Mouse (Mus musculus) forebrain, embryonic 11.5 days (tissue): ENCODE measurements around the gene Snx9. TPM values are rescaled to one million over a fixed set of nuclear protein-coding genes. Genes with fewer than 3 reads are reported as not detected.

ENCODE experiments used
- ATAC-seq: fragments of 200-750 bp; cut with Nextera tagmentation; replicated peaks from 2 replicates; pipeline ENCODE4 v1.8.0; 2017; ENCODE audit warnings: moderate TSS enrichment; ENCODE audit not compliant: low FRiP score
- DNase-seq: peaks from one replicate; pipeline ENCODE4 v3.0.0-alpha.2; 2017; ENCODE audit warnings: low spot score
- H3K27ac ChIP-seq: fragments of 300-500 bp; sonication (generic); 2 replicates; pipeline ENCODE4 v1.5.1; 2014; ENCODE audit warnings: low read depth, low read length
- H3K27me3 ChIP-seq: fragments of 300-500 bp; sonication (generic); 2 replicates; pipeline ENCODE4 v1.6.1; 2014; ENCODE audit warnings: mild to moderate bottlenecking, low read length, mixed read lengths; ENCODE audit not compliant: control insufficient read depth, insufficient read depth
- H3K36me3 ChIP-seq: fragments of 300-500 bp; sonication (generic); 2 replicates; pipeline ENCODE4 v1.6.1; 2014; ENCODE audit warnings: mild to moderate bottlenecking, low read length, moderate library complexity, mixed read lengths; ENCODE audit not compliant: control insufficient read depth, insufficient read depth
- H3K4me1 ChIP-seq: fragments of 300-500 bp; sonication (generic); replicated peaks from 2 replicates; pipeline ENCODE4 v1.6.1; 2014; ENCODE audit warnings: low read length, mixed read lengths; ENCODE audit not compliant: control insufficient read depth, insufficient read depth
- H3K4me2 ChIP-seq: fragments of 300-500 bp; sonication (generic); 2 replicates; pipeline ENCODE4 v1.6.1; 2014; ENCODE audit warnings: low read depth, mild to moderate bottlenecking, low read length, moderate library complexity, mixed read lengths; ENCODE audit not compliant: severe bottlenecking
- H3K4me3 ChIP-seq: fragments of 300-500 bp; sonication (generic); 2 replicates; pipeline ENCODE4 v1.5.1; 2014; ENCODE audit warnings: low read depth, low read length
- H3K9ac ChIP-seq: fragments of 300-500 bp; sonication (generic); 2 replicates; pipeline ENCODE4 v1.6.1; 2014; ENCODE audit warnings: low read length
- H3K9me3 ChIP-seq: fragments of 300-500 bp; sonication (generic); 2 replicates; pipeline ENCODE4 v1.6.1; 2016; ENCODE audit warnings: low read length, mixed read lengths; ENCODE audit not compliant: control insufficient read depth
- WGBS: fragments of 180-500 bp; shearing (Covaris S2); extraction: QIAGEN DNeasy Blood & Tissue Kit; methylation state at CpG from one replicate; pipeline ENCODE4 v1.1.7; 2014; 5-methylcytosine and 5-hydroxymethylcytosine counted together
- polyA plus RNA-seq: library from polyadenylated mRNA; unstranded; fragments of >200 nt; fragmentation: Nextera tagmentation; extraction: Ambion mirVana; gene quantifications from 2 replicates; pipeline ENCODE4 v1.2.1, GENCODE M21; 2014

Gene Snx9
- polyA plus RNA-seq, 1 experiment from 2014 or later: 19.0 TPM

GRCm38 (mm10) chr17:5941230-5942043 is 100.3 kb downstream of the Snx9 start, which contains the start of gene Synj2:
Gene Synj2 (plus strand): TSS chr17:5941280.
- H3K36me3 ChIP-seq: no peaks in the 10 kb centered on the region
- no peak within 1 kb of the TSS for H3K27ac ChIP-seq
- H3K4me3 ChIP-seq: peak within 1 kb of the TSS; percentile 38
- H3K4me2 ChIP-seq: peak within 1 kb of the TSS; percentile 70
- no peaks in the 10 kb centered on the region for H3K9me3 ChIP-seq
- H3K9ac ChIP-seq: peak within 1 kb of the TSS; percentile 30
- H3K4me1 ChIP-seq: no peaks in the 10 kb centered on the region
- peaks cover 18% of the 10 kb centered on the region for H3K27me3 ChIP-seq
- ATAC-seq: peak; percentile 82
- peak; percentile 81 for DNase-seq
- WGBS: 1% methylated on average over 43 of the region's 52 CpGs

- H3K27ac ChIP-seq: no peak overlapping the region
- DNase-seq (no peak), ATAC-seq (no peak)
- no peaks in the 10 kb centered on the region for H3K9me3 ChIP-seq
- 86% methylated on average over 3 of the region's 3 CpGs for WGBS
- no peaks in the 10 kb centered on the region for H3K4me1 ChIP-seq
- peaks cover 18% of the 10 kb centered on the region for H3K27me3 ChIP-seq
- H3K36me3 ChIP-seq: no peaks in the 10 kb centered on the region
- H3K9ac ChIP-seq: no peak overlapping the region
- no peak overlapping the region for H3K4me2 ChIP-seq
- H3K4me3 ChIP-seq: no peak overlapping the region
These were observed 101.0 kb downstream of the Snx9 start for GRCm38 (mm10) chr17:5942156-5942555.

GRCm38 (mm10) chr17:5943053-5943452 is 101.9 kb downstream of the Snx9 start:
- Histone ChIP-seq H3K36me3 (no peaks in the 10 kb centered on the region), H3K27me3 (peaks cover 18% of the 10 kb centered on the region), H3K4me3 (no peak overlapping the region), H3K27ac (no peak overlapping the region), H3K9me3 (no peaks in the 10 kb centered on the region), H3K4me2 (no peak overlapping the region), H3K4me1 (no peaks in the 10 kb centered on the region), H3K9ac (no peak overlapping the region)
- DNase-seq (no peak), ATAC-seq (no peak)
- 77% methylated on average over 1 of the region's 1 CpGs for WGBS

GRCm38 (mm10) chr17:5947039-5947438 is 105.9 kb downstream of the Snx9 start:
- H3K27me3 ChIP-seq: peaks cover 2% of the 10 kb centered on the region; the same call in 1 of the 2 replicates
- no peak overlapping the region for H3K9ac ChIP-seq
- no peaks in the 10 kb centered on the region for H3K36me3 ChIP-seq
- DNase-seq (no peak), ATAC-seq (no peak)
- H3K9me3 ChIP-seq: no peaks in the 10 kb centered on the region
- no peak overlapping the region for H3K4me3 ChIP-seq
- WGBS: 80% methylated on average over 3 of the region's 3 CpGs
- H3K4me1 ChIP-seq: no peaks in the 10 kb centered on the region
- H3K4me2 ChIP-seq: no peak overlapping the region
- no peak overlapping the region for H3K27ac ChIP-seq

- 92% methylated on average over 4 of the region's 4 CpGs for WGBS
- Histone ChIP-seq H3K9me3 (no peaks in the 10 kb centered on the region), H3K27me3 (no peaks in the 10 kb centered on the region), H3K4me2 (no peak overlapping the region), H3K4me1 (no peaks in the 10 kb centered on the region), H3K4me3 (no peak overlapping the region), H3K27ac (no peak overlapping the region), H3K9ac (no peak overlapping the region), H3K36me3 (no peaks in the 10 kb centered on the region)
- ATAC-seq (no peak), DNase-seq (no peak)
These were observed 111.3 kb downstream of the Snx9 start for GRCm38 (mm10) chr17:5952455-5952854.

- H3K36me3 ChIP-seq: no peaks in the 10 kb centered on the region
- H3K9me3 ChIP-seq: no peaks in the 10 kb centered on the region
- H3K4me3 ChIP-seq: no peak overlapping the region
- no peaks in the 10 kb centered on the region for H3K4me1 ChIP-seq
- no peaks in the 10 kb centered on the region for H3K27me3 ChIP-seq
- H3K4me2 ChIP-seq: no peak overlapping the region
- 79% methylated on average over 2 of the region's 2 CpGs for WGBS
- DNase-seq (no peak), ATAC-seq (no peak)
- no peak overlapping the region for H3K27ac ChIP-seq
- H3K9ac ChIP-seq: no peak overlapping the region
These were observed 115.3 kb downstream of the Snx9 start for GRCm38 (mm10) chr17:5956350-5957000.

- no peaks in the 10 kb centered on the region for H3K36me3 ChIP-seq
- no peak for ATAC-seq
- no peak overlapping the region for H3K4me2 ChIP-seq
These were observed 116.0 kb downstream of the Snx9 start for GRCm38 (mm10) chr17:5957097-5957496.

GRCm38 (mm10) chr17:5958229-5958628 is 117.1 kb downstream of the Snx9 start:
- WGBS: 94% methylated on average over 5 of the region's 5 CpGs

More at GRCm38 (mm10) chr17:5957097-5957496, 116.0 kb downstream of the Snx9 start:
- H3K9ac ChIP-seq: no peak overlapping the region
- H3K4me3 ChIP-seq: no peak overlapping the region
- DNase-seq: no peak
- no peaks in the 10 kb centered on the region for H3K4me1 ChIP-seq
- no peaks in the 10 kb centered on the region for H3K9me3 ChIP-seq
- WGBS: 75% methylated on average over 3 of the region's 3 CpGs
- H3K27ac ChIP-seq: no peak overlapping the region
- no peaks in the 10 kb centered on the region for H3K27me3 ChIP-seq

More at GRCm38 (mm10) chr17:5958229-5958628, 117.1 kb downstream of the Snx9 start:
- Histone ChIP-seq H3K36me3 (no peaks in the 10 kb centered on the region), H3K27me3 (no peaks in the 10 kb centered on the region), H3K9ac (no peak overlapping the region), H3K27ac (no peak overlapping the region), H3K4me1 (no peaks in the 10 kb centered on the region), H3K9me3 (no peaks in the 10 kb centered on the region), H3K4me3 (no peak overlapping the region), H3K4me2 (no peak overlapping the region)
- DNase-seq (no peak), ATAC-seq (no peak)
